Mouse (Mus musculus) midbrain, embryonic 16.5 days (tissue): ENCODE results near the gene Lmo4. TPM values are rescaled to one million over a fixed set of nuclear protein-coding genes. Genes with fewer than 3 reads are reported as not detected.

Experiments
- ATAC-seq: fragments of 200-750 bp; cut with Nextera tagmentation; 2 replicates; pipeline ENCODE4 v1.8.0; 2017; ENCODE audit warnings: moderate TSS enrichment
- H3K27ac ChIP-seq: fragments of 300-500 bp; sonication (generic); 2 replicates; pipeline ENCODE4 v1.5.1; 2014; ENCODE audit warnings: mild to moderate bottlenecking, low read length, mixed read lengths
- H3K27me3 ChIP-seq: fragments of 300-500 bp; sonication (generic); 2 replicates; pipeline ENCODE4 v1.6.1; 2014; ENCODE audit warnings: low read depth, low read length, mixed read lengths; ENCODE audit not compliant: control insufficient read depth, insufficient read depth
- H3K36me3 ChIP-seq: fragments of 300-500 bp; sonication (generic); 2 replicates; pipeline ENCODE4 v1.6.1; 2014; ENCODE audit warnings: mild to moderate bottlenecking, low read length, moderate library complexity, mixed read lengths; ENCODE audit not compliant: control insufficient read depth, insufficient read depth
- H3K4me1 ChIP-seq: fragments of 300-500 bp; sonication (generic); 2 replicates; pipeline ENCODE4 v1.6.1; 2014; ENCODE audit warnings: mild to moderate bottlenecking, low read length, mixed read lengths; ENCODE audit not compliant: control insufficient read depth, insufficient read depth
- H3K4me2 ChIP-seq: fragments of 300-500 bp; sonication (generic); 2 replicates; pipeline ENCODE4 v1.6.1; 2014; ENCODE audit warnings: mild to moderate bottlenecking, low read length, mixed read lengths
- H3K4me3 ChIP-seq: fragments of 300-500 bp; sonication (generic); 2 replicates; pipeline ENCODE4 v1.5.1; 2014; ENCODE audit warnings: low read depth, mild to moderate bottlenecking, low read length, moderate library complexity, mixed read lengths
- H3K9ac ChIP-seq: fragments of 300-500 bp; sonication (generic); 2 replicates; pipeline ENCODE4 v1.6.1; 2014; ENCODE audit warnings: low read depth, low read length, mixed read lengths
- H3K9me3 ChIP-seq: fragments of 300-500 bp; sonication (generic); replicated peaks from 2 replicates; pipeline ENCODE4 v1.6.1; 2014; ENCODE audit warnings: mild to moderate bottlenecking, low read length, mixed read lengths; ENCODE audit not compliant: control insufficient read depth, poor library complexity, severe bottlenecking
- WGBS: fragments of 180-500 bp; shearing (Covaris S2); extraction: QIAGEN DNeasy Blood & Tissue Kit; methylation state at CpG from one replicate; pipeline ENCODE4 v1.1.7; 2014; 5-methylcytosine and 5-hydroxymethylcytosine counted together
- polyA plus RNA-seq: library from polyadenylated mRNA; unstranded; fragments of >200 nt; fragmentation: Nextera tagmentation; extraction: Ambion mirVana; gene quantifications from 2 replicates; pipeline ENCODE4 v1.2.1, GENCODE M21; 2015

Lmo4 gene
- polyA plus RNA-seq, 1 experiment from 2014 or later = 86.3 TPM

DNA sequence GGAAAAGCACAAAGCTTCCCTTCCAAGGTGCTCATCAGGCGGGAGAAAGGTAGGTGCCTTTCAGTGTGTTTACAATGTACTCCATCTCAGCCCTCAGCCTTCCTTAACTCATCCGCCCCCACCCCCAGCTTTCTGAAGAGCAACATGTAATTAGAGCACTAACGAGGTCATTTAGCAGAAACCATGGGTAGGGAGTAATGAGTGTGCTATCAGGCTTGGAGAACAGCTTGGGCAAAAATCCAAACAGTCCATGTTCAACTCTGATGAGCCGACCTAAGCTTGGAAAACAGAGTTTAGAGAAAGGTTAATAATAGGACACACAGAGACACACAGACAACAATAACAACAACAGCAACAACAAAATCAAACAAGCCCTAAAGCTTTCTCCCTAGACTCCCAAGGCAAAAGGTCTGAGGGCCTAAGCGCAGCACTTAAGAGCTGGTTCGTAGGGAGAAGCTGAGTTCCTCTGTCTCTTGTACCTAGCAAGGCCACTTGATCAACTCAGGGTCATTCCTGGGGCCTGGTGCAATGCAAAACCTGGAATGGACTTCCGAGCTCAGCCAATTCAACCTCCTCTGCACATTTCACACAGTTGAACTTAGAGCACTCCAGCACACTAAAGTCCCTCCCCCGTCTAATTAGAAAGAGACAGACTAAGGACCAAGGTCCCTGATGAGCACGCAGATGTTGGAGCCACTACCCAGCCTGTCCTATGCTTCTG lies 40.2 kb downstream of the Lmo4 start:
- 70% methylated on average over 9 of the region's 9 CpGs for WGBS
- no peak for ATAC-seq
- no peak overlapping the region for H3K27ac ChIP-seq
- H3K27me3 ChIP-seq = no peaks in the 10 kb centered on the region
- no peak overlapping the region for H3K4me3 ChIP-seq
- H3K4me2 ChIP-seq = no peak overlapping the region
- no peaks in the 10 kb centered on the region for H3K4me1 ChIP-seq
- H3K36me3 ChIP-seq = no peaks in the 10 kb centered on the region
- no peak overlapping the region for H3K9ac ChIP-seq
- no peaks in the 10 kb centered on the region for H3K9me3 ChIP-seq

DNA sequence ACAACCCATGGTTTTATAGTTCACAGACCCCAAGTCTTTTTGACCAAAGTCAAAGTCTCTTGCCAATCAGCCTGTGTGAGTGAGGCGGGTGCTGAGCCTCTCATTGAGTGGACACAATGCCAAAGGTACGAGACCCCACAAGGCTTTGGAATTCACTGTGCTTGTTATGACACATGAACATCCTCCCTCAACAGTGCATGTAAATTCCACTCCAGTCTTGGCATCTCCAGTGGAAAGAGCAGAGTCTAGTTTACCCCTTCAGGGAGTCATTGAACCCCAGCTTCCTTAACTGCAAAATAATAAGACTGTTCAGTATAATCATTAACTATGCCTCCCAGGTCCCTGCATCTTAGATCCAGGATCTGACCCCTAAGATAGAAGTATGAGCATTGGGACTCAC lies 41.3 kb downstream of the Lmo4 start:
- 96% methylated on average over 2 of the region's 2 CpGs for WGBS
- Histone ChIP-seq H3K27me3 (no peaks in the 10 kb centered on the region), H3K9ac (no peak overlapping the region), H3K36me3 (no peaks in the 10 kb centered on the region), H3K27ac (no peak overlapping the region), H3K4me1 (no peaks in the 10 kb centered on the region), H3K4me2 (no peak overlapping the region), H3K9me3 (no peaks in the 10 kb centered on the region), H3K4me3 (no peak overlapping the region)
- ATAC-seq = no peak

DNA sequence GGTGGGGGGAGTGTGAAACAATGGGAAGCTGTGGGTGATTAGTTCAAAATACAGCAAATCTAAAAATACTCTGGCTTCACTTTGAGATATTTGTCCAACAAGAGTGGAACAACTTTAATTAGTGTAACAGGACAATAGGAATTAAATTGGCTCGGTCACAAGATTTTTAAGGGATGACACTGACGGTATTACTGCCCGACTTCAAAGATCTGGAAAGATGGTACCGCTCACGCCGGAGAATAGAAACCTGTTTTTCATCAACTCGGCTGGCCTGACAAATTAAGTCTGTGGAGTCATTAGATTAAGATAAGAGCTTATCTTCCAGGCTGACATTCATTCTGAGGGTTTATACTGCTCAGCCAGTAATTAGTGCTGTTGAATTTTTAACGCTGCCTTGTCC lies 42.9 kb downstream of the Lmo4 start:
- H3K9ac ChIP-seq = no peak overlapping the region
- no peak overlapping the region for H3K4me2 ChIP-seq
- H3K4me3 ChIP-seq = no peak overlapping the region
- no peak overlapping the region for H3K27ac ChIP-seq
- H3K36me3 ChIP-seq = no peaks in the 10 kb centered on the region
- no peak for ATAC-seq
- no peaks in the 10 kb centered on the region for H3K27me3 ChIP-seq
- no peaks in the 10 kb centered on the region for H3K9me3 ChIP-seq
- H3K4me1 ChIP-seq = no peaks in the 10 kb centered on the region
- WGBS = 39% methylated on average over 8 of the region's 8 CpGs

DNA sequence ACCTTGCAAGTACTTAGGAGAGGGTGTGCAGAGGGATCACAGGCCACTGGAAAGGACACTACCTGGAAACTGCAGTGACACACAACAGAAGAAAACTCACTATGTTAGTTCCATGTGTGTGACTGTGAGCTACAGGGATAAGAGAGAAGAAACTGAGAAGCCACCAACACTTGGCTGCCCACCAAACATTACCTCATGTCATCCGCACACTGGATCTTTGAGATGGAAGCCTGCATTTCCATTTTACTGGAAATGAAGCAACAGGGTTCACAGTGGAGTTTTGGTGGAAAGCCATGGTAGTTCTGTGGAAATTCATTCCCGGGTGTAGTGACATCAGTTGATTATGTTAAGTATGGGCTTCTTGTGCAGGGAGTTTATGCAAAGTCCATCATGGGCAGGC lies 43.8 kb downstream of the Lmo4 start:
- Histone ChIP-seq H3K9me3 (no peaks in the 10 kb centered on the region), H3K4me2 (no peak overlapping the region), H3K36me3 (no peaks in the 10 kb centered on the region), H3K27me3 (no peaks in the 10 kb centered on the region), H3K27ac (no peak overlapping the region), H3K9ac (no peak overlapping the region), H3K4me1 (no peaks in the 10 kb centered on the region), H3K4me3 (no peak overlapping the region)
- WGBS = 90% methylated on average over 2 of the region's 2 CpGs
- no peak for ATAC-seq

DNA sequence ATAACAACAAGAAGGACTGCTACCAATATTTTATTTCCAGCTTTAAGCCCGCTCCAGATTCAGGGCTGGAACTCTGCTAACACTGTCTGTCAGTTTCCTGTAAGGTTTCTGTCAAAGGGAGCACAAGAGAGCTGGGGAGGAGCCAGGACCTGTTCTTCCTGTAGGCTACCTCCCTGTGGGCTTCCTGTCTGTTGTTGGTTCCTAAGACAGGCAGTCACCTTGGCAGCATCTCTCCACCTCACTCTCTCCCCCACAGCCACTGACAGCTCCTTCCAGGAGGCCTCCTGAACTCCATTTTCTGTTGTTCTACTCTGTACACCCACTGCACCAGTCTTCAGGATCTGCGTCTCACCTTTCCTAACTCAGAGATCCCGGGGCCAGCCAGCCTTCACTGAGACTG lies 49.3 kb downstream of the Lmo4 start:
- H3K9me3 ChIP-seq = no peaks in the 10 kb centered on the region
- H3K4me2 ChIP-seq = no peak overlapping the region
- H3K27ac ChIP-seq = no peak overlapping the region
- no peak for ATAC-seq
- 81% methylated on average over 3 of the region's 3 CpGs for WGBS
- no peak overlapping the region for H3K9ac ChIP-seq
- H3K4me3 ChIP-seq = no peak overlapping the region
- H3K27me3 ChIP-seq = no peaks in the 10 kb centered on the region
- H3K4me1 ChIP-seq = no peaks in the 10 kb centered on the region
- H3K36me3 ChIP-seq = no peaks in the 10 kb centered on the region

DNA sequence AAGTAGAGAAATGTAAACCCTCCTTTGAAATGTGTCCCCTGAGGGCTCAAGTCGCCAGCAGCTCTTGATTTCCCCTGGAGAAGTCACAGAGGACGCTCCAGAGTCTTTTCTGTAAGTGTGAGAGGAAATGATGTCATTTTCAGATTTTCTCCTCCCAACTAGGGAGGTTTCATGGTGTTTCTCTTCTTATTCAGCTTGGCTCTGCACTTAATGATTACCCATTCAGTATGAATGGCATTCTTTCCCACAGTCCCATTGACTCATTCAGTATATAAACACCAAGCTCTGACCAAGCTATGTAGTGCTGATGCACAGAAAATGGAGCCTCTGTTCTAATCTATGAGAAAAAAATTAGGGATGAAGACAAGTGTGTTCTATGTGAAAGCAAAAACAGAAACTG lies 51.6 kb downstream of the Lmo4 start:
- no peaks in the 10 kb centered on the region for H3K4me1 ChIP-seq
- H3K4me2 ChIP-seq = no peak overlapping the region
- H3K4me3 ChIP-seq = no peak overlapping the region
- H3K27me3 ChIP-seq = no peaks in the 10 kb centered on the region
- no peaks in the 10 kb centered on the region for H3K9me3 ChIP-seq
- no peaks in the 10 kb centered on the region for H3K36me3 ChIP-seq
- no peak for ATAC-seq
- H3K9ac ChIP-seq = no peak overlapping the region
- no peak overlapping the region for H3K27ac ChIP-seq
- 65% methylated on average over 2 of the region's 2 CpGs for WGBS

DNA sequence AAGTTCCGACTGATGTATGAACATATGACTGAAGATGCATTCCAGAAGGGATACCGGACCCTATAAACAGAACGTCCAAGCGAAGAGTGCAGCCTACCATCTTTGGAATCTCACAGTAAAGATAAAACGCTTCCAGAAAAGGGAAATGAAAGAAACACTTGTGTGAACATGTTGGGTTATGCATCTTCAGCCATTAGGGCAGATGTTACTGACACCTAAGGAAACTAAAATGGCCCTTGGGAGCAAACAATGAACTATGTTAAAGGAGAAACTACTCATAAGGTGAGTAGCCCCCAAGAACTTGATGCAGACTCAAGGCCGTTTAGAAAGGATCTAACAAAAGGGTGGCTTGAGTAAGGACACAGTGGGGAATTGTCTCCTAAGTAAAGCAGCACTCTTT lies 54.0 kb downstream of the Lmo4 start:
- WGBS = 90% methylated on average over 6 of the region's 6 CpGs
- H3K4me3 ChIP-seq = no peak overlapping the region
- no peaks in the 10 kb centered on the region for H3K27me3 ChIP-seq
- no peaks in the 10 kb centered on the region for H3K36me3 ChIP-seq
- ATAC-seq = no peak
- no peak overlapping the region for H3K4me2 ChIP-seq
- no peak overlapping the region for H3K27ac ChIP-seq
- no peaks in the 10 kb centered on the region for H3K4me1 ChIP-seq
- H3K9ac ChIP-seq = no peak overlapping the region
- no peaks in the 10 kb centered on the region for H3K9me3 ChIP-seq

DNA sequence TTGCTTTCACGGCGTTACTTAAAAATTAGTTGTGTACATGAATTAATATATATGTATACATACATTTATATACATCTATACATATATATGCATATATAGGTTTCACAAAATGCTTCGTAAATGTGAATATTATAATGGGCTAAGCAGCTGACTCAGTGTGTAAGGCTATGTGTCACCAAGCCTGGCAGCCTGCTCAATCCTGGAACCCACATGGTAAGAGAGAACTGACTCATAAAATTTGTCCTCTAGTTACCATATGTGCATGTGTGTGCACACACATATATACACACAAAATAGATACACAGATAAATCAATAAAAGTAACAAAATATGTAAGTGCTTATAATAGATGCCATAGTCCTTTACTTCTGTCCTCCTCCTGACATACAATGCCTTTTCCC lies 56.8 kb downstream of the Lmo4 start:
- Histone ChIP-seq H3K27me3 (no peaks in the 10 kb centered on the region), H3K9ac (no peak overlapping the region), H3K4me1 (no peaks in the 10 kb centered on the region), H3K36me3 (no peaks in the 10 kb centered on the region), H3K27ac (no peak overlapping the region), H3K9me3 (no peaks in the 10 kb centered on the region), H3K4me2 (no peak overlapping the region), H3K4me3 (no peak overlapping the region)
- 94% methylated on average over 3 of the region's 3 CpGs for WGBS
- no peak for ATAC-seq

DNA sequence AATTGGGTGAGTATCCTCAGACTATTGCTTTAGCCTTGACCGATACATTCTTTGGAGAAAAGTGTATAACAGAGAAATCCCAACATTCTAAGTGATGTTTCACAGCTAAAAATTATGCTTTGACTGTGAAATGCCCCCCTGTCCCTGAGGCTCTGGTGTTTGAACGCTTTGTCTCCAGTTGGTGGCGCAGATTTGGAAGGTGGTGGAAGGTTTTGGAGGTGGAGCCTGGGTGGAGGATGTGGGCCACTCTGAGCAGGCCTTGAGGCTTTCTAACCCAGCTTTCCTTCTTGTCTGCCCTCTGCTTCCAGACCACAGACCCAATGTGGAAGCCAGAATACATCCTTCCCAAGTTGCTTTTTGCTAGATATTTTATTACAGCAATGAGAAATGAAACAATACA lies 57.8 kb downstream of the Lmo4 start:
- H3K4me2 ChIP-seq = no peak overlapping the region
- no peak overlapping the region for H3K9ac ChIP-seq
- 90% methylated on average over 3 of the region's 3 CpGs for WGBS

More for the DNA sequence above, 57.8 kb downstream of the Lmo4 start:
- no peaks in the 10 kb centered on the region for H3K27me3 ChIP-seq
- H3K4me3 ChIP-seq = no peak overlapping the region
- no peaks in the 10 kb centered on the region for H3K9me3 ChIP-seq
- ATAC-seq = no peak
- no peaks in the 10 kb centered on the region for H3K36me3 ChIP-seq
- H3K4me1 ChIP-seq = no peaks in the 10 kb centered on the region
- H3K27ac ChIP-seq = no peak overlapping the region
